Mouse (Mus musculus) embryonic facial prominence, embryonic 10.5 days (tissue): ENCODE measurements around the gene Hs3st5. TPM values are rescaled to one million over a fixed set of nuclear protein-coding genes. Genes with fewer than 3 reads are reported as not detected.
"Not testable (repeated sequence)": the region's sequence is repeated elsewhere in the genome, so short reads cannot be mapped to it uniquely, and the experiment has no call there.

Source experiments
- DNase-seq: peaks from one replicate; pipeline ENCODE4 v3.0.0-alpha.2; 2017; ENCODE audit warnings: low spot score
- H3K27ac ChIP-seq: fragments of 300-500 bp; sonication (generic); replicated peaks from 2 replicates; pipeline ENCODE4 v1.5.1; 2016; ENCODE audit warnings: mild to moderate bottlenecking
- H3K27me3 ChIP-seq: fragments of 300-500 bp; sonication (generic); replicated peaks from 2 replicates; pipeline ENCODE4 v1.6.1; 2016; ENCODE audit warnings: low read depth, mild to moderate bottlenecking; ENCODE audit not compliant: poor library complexity, severe bottlenecking
- H3K36me3 ChIP-seq: fragments of 300-500 bp; sonication (generic); replicated peaks from 2 replicates; pipeline ENCODE4 v1.6.1; 2016; ENCODE audit warnings: mild to moderate bottlenecking, moderate library complexity
- H3K4me1 ChIP-seq: fragments of 300-500 bp; sonication (generic); 2 replicates; pipeline ENCODE4 v1.6.1; 2016
- H3K4me3 ChIP-seq: fragments of 300-500 bp; sonication (generic); 2 replicates; pipeline ENCODE4 v1.5.1; 2016; ENCODE audit warnings: mild to moderate bottlenecking, moderate library complexity
- H3K9me3 ChIP-seq: fragments of 300-500 bp; sonication (generic); 2 replicates; pipeline ENCODE4 v1.6.1; 2016; ENCODE audit warnings: mild to moderate bottlenecking
- WGBS: fragments of 180-500 bp; shearing (Covaris S2); methylation state at CpG from one replicate; pipeline ENCODE4 v1.1.7; 2016; 5-methylcytosine and 5-hydroxymethylcytosine counted together
- polyA plus RNA-seq: library from polyadenylated mRNA; unstranded; fragments of >200 nt; fragmentation: Nextera tagmentation; extraction: Ambion mirVana; gene quantifications from 2 replicates; pipeline ENCODE4 v1.2.1, GENCODE M21; 2016

Hs3st5 gene
- polyA plus RNA-seq, 1 experiment from 2014 or later = 3.3 TPM

- Histone ChIP-seq H3K27ac (no peak overlapping the region), H3K36me3 (no peaks in the 10 kb centered on the region), H3K9me3 (no peaks in the 10 kb centered on the region), H3K4me1 (peaks cover 17% of the 10 kb centered on the region), H3K4me3 (peak overlapping the region; percentile 78), H3K27me3 (peaks cover 58% of the 10 kb centered on the region)
- under 1% methylated on average over 18 of the region's 18 CpGs for WGBS
- DNase-seq = peak; percentile 22
Observed at GRCm38 (mm10) chr10:36507991-36508546, 1.5 kb downstream of the Hs3st5 start.

- Histone ChIP-seq H3K36me3 (no peaks in the 10 kb centered on the region), H3K27me3 (peaks cover 57% of the 10 kb centered on the region), H3K4me1 (peaks cover 17% of the 10 kb centered on the region), H3K9me3 (no peaks in the 10 kb centered on the region), H3K27ac (no peak overlapping the region), H3K4me3 (no peak overlapping the region; the same call in 1 of the 2 replicates)
- DNase-seq = no peak
- WGBS = 70% methylated on average over 4 of the region's 4 CpGs
Observed at GRCm38 (mm10) chr10:36509477-36509876, 2.9 kb downstream of the Hs3st5 start.

GRCm38 (mm10) chr10:36523881-36524280, 17.3 kb downstream of the Hs3st5 start:
- H3K9me3 ChIP-seq = no peaks in the 10 kb centered on the region
- H3K36me3 ChIP-seq = no peaks in the 10 kb centered on the region
- no peak overlapping the region for H3K4me3 ChIP-seq
- H3K27me3 ChIP-seq = no peaks in the 10 kb centered on the region
- no peak for DNase-seq
- H3K4me1 ChIP-seq = no peaks in the 10 kb centered on the region
- no peak overlapping the region for H3K27ac ChIP-seq

- H3K4me3 ChIP-seq = no peak overlapping the region
- no peaks in the 10 kb centered on the region for H3K36me3 ChIP-seq
- WGBS = 45% methylated on average over 4 of the region's 4 CpGs
- no peaks in the 10 kb centered on the region for H3K9me3 ChIP-seq
- H3K27ac ChIP-seq = no peak overlapping the region
- H3K4me1 ChIP-seq = no peaks in the 10 kb centered on the region
- H3K27me3 ChIP-seq = no peaks in the 10 kb centered on the region
- DNase-seq = peak; percentile 10
Observed at GRCm38 (mm10) chr10:36533633-36534335, 27.2 kb downstream of the Hs3st5 start.

GRCm38 (mm10) chr10:36546622-36547021, 40.0 kb downstream of the Hs3st5 start:
- H3K4me3 ChIP-seq = no peak overlapping the region
- H3K27ac ChIP-seq = no peak overlapping the region
- H3K9me3 ChIP-seq = no peaks in the 10 kb centered on the region
- no peaks in the 10 kb centered on the region for H3K4me1 ChIP-seq
- WGBS = 25% methylated on average over 2 of the region's 2 CpGs
- H3K36me3 ChIP-seq = no peaks in the 10 kb centered on the region
- no peaks in the 10 kb centered on the region for H3K27me3 ChIP-seq
- DNase-seq = no peak

- WGBS = 82% methylated on average over 1 of the region's 1 CpGs
- not testable (repeated sequence) for H3K4me1 ChIP-seq, H3K27ac ChIP-seq, H3K27me3 ChIP-seq, DNase-seq, H3K36me3 ChIP-seq, H3K9me3 ChIP-seq, H3K4me3 ChIP-seq
Observed at GRCm38 (mm10) chr10:36547713-36548112, 41.1 kb downstream of the Hs3st5 start.

- H3K4me3 ChIP-seq = no peak overlapping the region
- no peak overlapping the region for H3K27ac ChIP-seq
- DNase-seq = no peak
- no peaks in the 10 kb centered on the region for H3K36me3 ChIP-seq
- no peaks in the 10 kb centered on the region for H3K27me3 ChIP-seq
- 70% methylated on average over 4 of the region's 4 CpGs for WGBS
- H3K9me3 ChIP-seq = no peaks in the 10 kb centered on the region
- no peaks in the 10 kb centered on the region for H3K4me1 ChIP-seq
Observed at GRCm38 (mm10) chr10:36554057-36554456, 47.4 kb downstream of the Hs3st5 start.

- no peak for DNase-seq
- 81% methylated on average over 6 of the region's 6 CpGs for WGBS
- no peak overlapping the region for H3K4me3 ChIP-seq
- H3K4me1 ChIP-seq = no peaks in the 10 kb centered on the region
- H3K27me3 ChIP-seq = no peaks in the 10 kb centered on the region
- no peaks in the 10 kb centered on the region for H3K36me3 ChIP-seq
- H3K9me3 ChIP-seq = no peaks in the 10 kb centered on the region
- H3K27ac ChIP-seq = no peak overlapping the region
Observed at GRCm38 (mm10) chr10:36554941-36555888, 48.6 kb downstream of the Hs3st5 start.

- Histone ChIP-seq H3K27me3 (no peaks in the 10 kb centered on the region), H3K27ac (no peak overlapping the region), H3K4me3 (no peak overlapping the region), H3K36me3 (no peaks in the 10 kb centered on the region), H3K9me3 (no peaks in the 10 kb centered on the region), H3K4me1 (no peaks in the 10 kb centered on the region)
- 82% methylated on average over 2 of the region's 2 CpGs for WGBS
- no peak for DNase-seq
Observed at GRCm38 (mm10) chr10:36556128-36556527, 49.5 kb downstream of the Hs3st5 start.

- WGBS = 88% methylated on average over 6 of the region's 6 CpGs
- no peaks in the 10 kb centered on the region for H3K9me3 ChIP-seq
- H3K4me3 ChIP-seq = no peak overlapping the region
- DNase-seq = no peak
- no peaks in the 10 kb centered on the region for H3K36me3 ChIP-seq
- H3K27me3 ChIP-seq = no peaks in the 10 kb centered on the region
- no peak overlapping the region for H3K27ac ChIP-seq
- H3K4me1 ChIP-seq = no peaks in the 10 kb centered on the region
Observed at GRCm38 (mm10) chr10:36557673-36558072, 51.1 kb downstream of the Hs3st5 start.

- no peak overlapping the region for H3K4me3 ChIP-seq
- H3K4me1 ChIP-seq = no peaks in the 10 kb centered on the region
- DNase-seq = no peak
- no peaks in the 10 kb centered on the region for H3K9me3 ChIP-seq
- H3K36me3 ChIP-seq = no peaks in the 10 kb centered on the region
- no peak overlapping the region for H3K27ac ChIP-seq
- 91% methylated on average over 5 of the region's 5 CpGs for WGBS
- H3K27me3 ChIP-seq = no peaks in the 10 kb centered on the region
Observed at GRCm38 (mm10) chr10:36558736-36559135, 52.1 kb downstream of the Hs3st5 start.

- no peak for DNase-seq
- H3K36me3 ChIP-seq = no peaks in the 10 kb centered on the region
- H3K27me3 ChIP-seq = no peaks in the 10 kb centered on the region
- H3K4me3 ChIP-seq = no peak overlapping the region
- H3K4me1 ChIP-seq = 0 out of 2 replicates have a peak, but pooled peaks cover 4% of the 10 kb centered on the region
- 48% methylated on average over 2 of the region's 2 CpGs for WGBS
- no peaks in the 10 kb centered on the region for H3K9me3 ChIP-seq
- H3K27ac ChIP-seq = no peak overlapping the region
Observed at GRCm38 (mm10) chr10:36567258-36567657, 60.6 kb downstream of the Hs3st5 start.
